Mouse (Mus musculus) ES-CJ7 (cell line): ENCODE data around the gene Hexim1.
A peak's percentile ranks its signal among the peaks of the same experiment; 100 is the strongest.

ENCODE experiments used
- DNase-seq: peaks from one replicate; pipeline ENCODE4 v3.0.0; 2011; ENCODE audit warnings: low read depth, low spot score

Hexim1 gene

GRCm38 (mm10) chr11:103098531-103099190 lies 17.4 kb upstream of the Hexim1 start:
- DNase-seq, result no peak

- no peak for DNase-seq
Measured at GRCm38 (mm10) chr11:103099352-103099940, 16.6 kb upstream of the Hexim1 start.

GRCm38 (mm10) chr11:103100361-103100760 lies 15.7 kb upstream of the Hexim1 start:
- DNase-seq, result no peak

GRCm38 (mm10) chr11:103101481-103101865 lies 14.6 kb upstream of the Hexim1 start, which contains the start of the genes Plcd3 and Acbd4:
Plcd3 (minus strand) TSS chr11:103101658.
Acbd4 (plus strand) TSS chr11:103101682.
- peak; percentile 81 for DNase-seq

- peak; percentile 62 for DNase-seq
Measured at GRCm38 (mm10) chr11:103101866-103102501, 14.0 kb upstream of the Hexim1 start.

- DNase-seq, result peak; percentile 96
Measured at GRCm38 (mm10) chr11:103102725-103103349, 13.2 kb upstream of the Hexim1 start.

- DNase-seq, result no peak
Measured at GRCm38 (mm10) chr11:103103621-103104020, 12.4 kb upstream of the Hexim1 start.

GRCm38 (mm10) chr11:103104469-103104868 lies 11.6 kb upstream of the Hexim1 start:
- no peak for DNase-seq

GRCm38 (mm10) chr11:103105180-103105725 lies 10.8 kb upstream of the Hexim1 start:
- no peak for DNase-seq

- DNase-seq, result no peak
Measured at GRCm38 (mm10) chr11:103105810-103106209, 10.2 kb upstream of the Hexim1 start.

- DNase-seq, result peak; percentile 88
Measured at GRCm38 (mm10) chr11:103106386-103106785, 9.6 kb upstream of the Hexim1 start.

GRCm38 (mm10) chr11:103111301-103111700 lies 4.7 kb upstream of the Hexim1 start:
- DNase-seq, result no peak

- peak; percentile 93 for DNase-seq
Measured at GRCm38 (mm10) chr11:103111881-103112551, 4.0 kb upstream of the Hexim1 start.

- DNase-seq, result peak; percentile 79
Measured at GRCm38 (mm10) chr11:103112552-103112912, 3.5 kb upstream of the Hexim1 start.

- no peak for DNase-seq
Measured at GRCm38 (mm10) chr11:103113005-103113404, 3.0 kb upstream of the Hexim1 start.

- DNase-seq, result no peak
Measured at GRCm38 (mm10) chr11:103113771-103114170, 2.3 kb upstream of the Hexim1 start.

GRCm38 (mm10) chr11:103114270-103114943 lies 1.6 kb upstream of the Hexim1 start:
- DNase-seq, result peak; percentile 85

GRCm38 (mm10) chr11:103115163-103116007 lies 646 bp upstream of the Hexim1 start:
- peak; percentile 92 for DNase-seq

- DNase-seq, result peak; percentile 41
Measured at GRCm38 (mm10) chr11:103116959-103117590, 1.0 kb downstream of the Hexim1 start.
